ENCODE assay signal across 26 mouse cellular contexts in the genomic region with DNA sequence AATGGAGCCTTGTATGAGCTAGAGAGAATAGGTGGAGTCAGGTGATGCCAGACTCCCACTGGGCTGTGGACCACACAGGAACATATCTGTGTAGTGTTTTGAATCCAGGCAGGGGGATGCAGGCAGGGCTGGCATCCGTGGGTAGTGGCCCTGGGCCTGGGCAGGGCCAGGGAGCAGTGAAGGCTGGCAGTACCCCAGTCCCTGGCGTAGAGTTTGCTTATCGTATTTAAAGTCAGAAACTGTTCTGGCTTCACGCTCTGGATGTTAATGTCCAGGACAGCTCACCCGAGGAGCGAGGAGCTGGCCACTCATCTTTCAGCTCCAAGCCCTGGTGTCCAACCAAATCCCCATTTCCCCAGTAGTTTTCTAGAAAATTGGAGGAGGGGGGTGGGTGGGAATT. TPM values are rescaled to one million over a fixed set of nuclear protein-coding genes. Genes with fewer than 3 reads are reported as not detected.
DNase-seq lines count a peak whose midpoint lies in the region; ATAC-seq lines count a peak whose summit lies in the region.
"Had no signal": no experiment of that assay in that cellular context is flagged by ENCODE, and none has a peak within 500 bp of the region (broad histone marks: within the 10 kb centered on the region; RNA-seq: fewer than 3 reads in every experiment).

No protein-coding gene starts in this region.

- H3K9me3 ChIP-seq in hindbrain, embryonic 15.5 days, result no peaks in the 10 kb centered on the region
- no peaks in the 10 kb centered on the region for H3K9me3 ChIP-seq in hindbrain, embryonic 14.5 days (ENCODE audit: control insufficient read depth, low read length)
- H3K9me3 ChIP-seq: embryonic facial prominence, embryonic 13.5 days; forebrain, embryonic 13.5 days; heart, embryonic 12.5 days; heart, embryonic 15.5 days; intestine, embryonic 15.5 days had no signal

- H3K9ac ChIP-seq in hindbrain, embryonic 15.5 days, result no peak overlapping the region
- no peak overlapping the region for H3K9ac ChIP-seq in hindbrain, embryonic 14.5 days
- H3K9ac ChIP-seq: embryonic facial prominence, embryonic 13.5 days; forebrain, embryonic 13.5 days; heart, embryonic 12.5 days; heart, embryonic 15.5 days; intestine, embryonic 15.5 days had no signal

- intact Hi-C loops in gastrocnemius, postnatal 14 days (cut with DNase I; ENCODE audit: low total_unique reads), result no loop called here
- intact Hi-C loops in left cerebral cortex, postnatal 4 days (cut with DNase I), result no loop called here
- intact Hi-C loops in left cerebral cortex, postnatal 36 days (cut with DNase I), result no loop called here

- peak; percentile 28 to 72 for DNase-seq in cerebellum, postnatal 10 days
- no peak for DNase-seq in cerebellum, adult 11-12 months
- DNase-seq in gastrocnemius, postnatal 14 days, result peak; percentile 22
- no peak for DNase-seq in gastrocnemius, adult 8-10 months (ENCODE audit: low spot score in 2 of 2)
- DNase-seq in hindbrain, embryonic 14.5 days (ENCODE audit: low spot score), result no peak
- peak; percentile 52 for DNase-seq in left cerebral cortex, postnatal 4 days
- DNase-seq in left cerebral cortex, postnatal 36 days (ENCODE audit: low spot score in 2 of 2), result no peak
- DNase-seq: adrenal gland, adult 8-10 months; adrenal gland, postnatal 25 days; cerebellum, adult 18-20 months; cerebellum, adult 9-10 months; cerebellum, postnatal 25 days; gastrocnemius, postnatal 10 days; heart, postnatal 10 days; heart, postnatal 36 days; kidney, adult 11 months; kidney, adult 8-10 months had no signal

- ATAC-seq in hindbrain, embryonic 15.5 days (ENCODE audit: low FRiP score, low read depth), result 0 out of 2 replicates have a peak, but pooled peaks have one; percentile 9
- no peak for ATAC-seq in hindbrain, embryonic 14.5 days (ENCODE audit: low FRiP score)
- ATAC-seq: activated CD4-positive, CD25-positive, alpha-beta regulatory T cell, adult 4 months; forebrain, embryonic 13.5 days; forebrain, embryonic 16.5 days; intestine, embryonic 15.5 days had no signal

- no peaks in the 10 kb centered on the region for H3K36me3 ChIP-seq in hindbrain, embryonic 15.5 days
- no peaks in the 10 kb centered on the region for H3K36me3 ChIP-seq in hindbrain, embryonic 14.5 days (replicated peaks; ENCODE audit: control insufficient read depth, insufficient read depth)
- H3K36me3 ChIP-seq: embryonic facial prominence, embryonic 13.5 days; heart, embryonic 12.5 days; heart, embryonic 15.5 days; intestine, embryonic 15.5 days had no signal

- no peaks in the 10 kb centered on the region for H3K27me3 ChIP-seq in hindbrain, embryonic 15.5 days
- H3K27me3 ChIP-seq in hindbrain, embryonic 14.5 days (ENCODE audit: control insufficient read depth, insufficient read depth, low read length), result no peaks in the 10 kb centered on the region
- H3K27me3 ChIP-seq: embryonic facial prominence, embryonic 13.5 days; forebrain, embryonic 13.5 days; heart, embryonic 12.5 days; heart, embryonic 15.5 days; intestine, embryonic 15.5 days had no signal

- H3K4me1 ChIP-seq in hindbrain, embryonic 15.5 days (replicated peaks), result peaks cover 59% of the 10 kb centered on the region
- peaks cover 45% of the 10 kb centered on the region for H3K4me1 ChIP-seq in hindbrain, embryonic 14.5 days (replicated peaks; ENCODE audit: control insufficient read depth, insufficient read depth, low read length)

- no peak overlapping the region for H3K4me3 ChIP-seq in hindbrain, embryonic 15.5 days
- H3K4me3 ChIP-seq in hindbrain, embryonic 14.5 days (replicated peaks; ENCODE audit: low read length), result no peak overlapping the region
- H3K4me3 ChIP-seq: embryonic facial prominence, embryonic 13.5 days; forebrain, embryonic 10.5 days; forebrain, embryonic 13.5 days; heart, embryonic 12.5 days; heart, embryonic 15.5 days; intestine, embryonic 15.5 days had no signal

- 68% methylated on average over 6 of the region's 6 CpGs for WGBS in hindbrain, embryonic 15.5 days
- WGBS in hindbrain, embryonic 14.5 days, result 81% methylated on average over 6 of the region's 6 CpGs

- H3K4me2 ChIP-seq in hindbrain, embryonic 15.5 days, result no peak overlapping the region
- no peak overlapping the region for H3K4me2 ChIP-seq in hindbrain, embryonic 14.5 days (replicated peaks)
- H3K4me2 ChIP-seq: embryonic facial prominence, embryonic 13.5 days; forebrain, embryonic 13.5 days; heart, embryonic 12.5 days; heart, embryonic 15.5 days; intestine, embryonic 15.5 days had no signal

- no peak overlapping the region for H3K27ac ChIP-seq in hindbrain, embryonic 15.5 days (replicated peaks)
- no peak overlapping the region for H3K27ac ChIP-seq in hindbrain, embryonic 14.5 days
- H3K27ac ChIP-seq: embryonic facial prominence, embryonic 13.5 days; forebrain, embryonic 10.5 days; forebrain, embryonic 13.5 days; heart, embryonic 15.5 days; intestine, embryonic 15.5 days had no signal

RNA-seq across cellular contexts. Expression of a gene that starts 10.2 kb away (rescaled TPM):
- 1 to 10 TPM; 1.4 to 2.7 TPM for total RNA-seq in gastrocnemius, postnatal 14 days (2021)
- total RNA-seq in gastrocnemius, adult 8-10 months (2022), result under 1 TPM; 0.10 to 0.20 (median 0.13) TPM
- 27.2 and 28.3 TPM in 2 replicates for polyA plus RNA-seq in hindbrain, embryonic 15.5 days (2015; fragmentation: Nextera tagmentation; extraction: Ambion mirVana)
- 31.4 and 37.0 TPM in 2 replicates for polyA plus RNA-seq in hindbrain, embryonic 14.5 days (2014; fragmentation: Nextera tagmentation; extraction: Ambion mirVana)
- total RNA-seq in left cerebral cortex, postnatal 4 days (2021), result 10 to 100 TPM; 13.8 to 16.3 TPM
- 1 to 10 TPM; 4.6 to 7.0 TPM for total RNA-seq in left cerebral cortex, postnatal 36 days (2021)

Comparison
In these comparisons a context has a peak if more than half of its experiments do, and no peak if none do; other contexts are left out.
1. DNase-seq: peak in cerebellum, postnatal 10 days (2 of 2), gastrocnemius, postnatal 14 days (single experiment) and left cerebral cortex, postnatal 4 days (single experiment); none in cerebellum, adult 11-12 months (single experiment), gastrocnemius, adult 8-10 months (0 of 2), hindbrain, embryonic 14.5 days (single experiment) and left cerebral cortex, postnatal 36 days (0 of 2).